Mouse (Mus musculus) myocyte (in vitro differentiated cells): ENCODE results near the gene Stk32c.

Source experiments
- E2F4 ChIP-seq: IDR thresholded peaks from one replicate; pipeline ENCODE4 v1.6.1; 2011; ENCODE audit warnings: mild to moderate bottlenecking, control low read depth, moderate library complexity; ENCODE audit not compliant: insufficient read depth
- MAX ChIP-seq: IDR thresholded peaks from one replicate; pipeline ENCODE4 v1.6.1; 2011; ENCODE audit warnings: low read depth, mild to moderate bottlenecking, control low read depth
- MYOD1 ChIP-seq, 3 experiments: IDR thresholded peaks; one replicate each; pipeline ENCODE4 v1.6.1; 2011; ENCODE audit warnings: control low read depth in 2 of 3, low read depth in 2 of 3, mild to moderate bottlenecking in 2 of 3, moderate library complexity in 1 of 3; ENCODE audit not compliant: insufficient read length in 2 of 3, control insufficient read depth in 1 of 3
- POLR2A ChIP-seq: IDR thresholded peaks from one replicate; pipeline ENCODE4 v1.6.1; 2011; ENCODE audit warnings: low read depth, mild to moderate bottlenecking, control low read depth, moderate library complexity; ENCODE audit not compliant: insufficient read length
- POLR2AphosphoS2 ChIP-seq: IDR thresholded peaks from one replicate; pipeline ENCODE4 v1.6.1; 2011; ENCODE audit warnings: low read depth, control low read depth; ENCODE audit not compliant: insufficient read length
- SRF ChIP-seq: IDR thresholded peaks from one replicate; pipeline ENCODE4 v1.6.1; 2011; ENCODE audit warnings: low read depth; ENCODE audit not compliant: control insufficient read depth, insufficient read length
- TCF12 ChIP-seq: IDR thresholded peaks from one replicate; pipeline ENCODE4 v1.6.1; 2011; ENCODE audit warnings: mild to moderate bottlenecking, control low read depth; ENCODE audit not compliant: poor library complexity, insufficient read depth, severe bottlenecking
- TCF3 ChIP-seq: IDR thresholded peaks from one replicate; pipeline ENCODE4 v1.6.1; 2011; ENCODE audit warnings: low read depth, control low read depth; ENCODE audit not compliant: insufficient read length
- USF1 ChIP-seq: IDR thresholded peaks from one replicate; pipeline ENCODE4 v1.6.1; 2011; ENCODE audit warnings: low read depth, mild to moderate bottlenecking, control low read depth, moderate library complexity

- TF ChIP-seq POLR2A (no peak), TCF12 (no peak), TCF3 (no peak), MYOD1 (IDR thresholded peaks at IDR 0.05; ENCODE audit: control insufficient read depth in 1 of 3, insufficient read length in 2 of 3, low read depth in 2 of 3) (no peak), SRF (no peak), USF1 (no peak), MAX (no peak), E2F4 (no peak), POLR2AphosphoS2 (no peak)
These were observed 33.0 kb downstream of the Stk32c start for GRCm38 (mm10) chr7:139180058-139180457.
